Mouse (Mus musculus) testis, adult 2 months (tissue): ENCODE results near the gene Grik3.

Experiments
- CTCF ChIP-seq: fragments of 200-500 bp; IDR thresholded peaks from 2 replicates; pipeline ENCODE4 v1.5.1; 2012; ENCODE audit warnings: low read depth, mild to moderate bottlenecking, inconsistent platforms, low read length, moderate library complexity; ENCODE audit not compliant: control insufficient read depth, insufficient read depth, insufficient replicate concordance
- POLR2A ChIP-seq: fragments of 200-500 bp; IDR thresholded peaks from 2 replicates; pipeline ENCODE4 v1.6.1; 2012; ENCODE audit warnings: low read depth, mild to moderate bottlenecking, inconsistent platforms, low read length, moderate library complexity; ENCODE audit not compliant: control insufficient read depth

GRCm38 (mm10) chr4:125491505-125492121 lies 1.1 kb downstream of the Grik3 start:
- TF ChIP-seq CTCF (no peak), POLR2A (no peak)
